8 mouse cellular contexts compared by ENCODE assay signal in genomic region chr2:122652096-122653084, GRCm38 (mm10). TPM values are rescaled to one million over a fixed set of nuclear protein-coding genes. Genes with fewer than 3 reads are reported as not detected.
DNase-seq lines count a peak whose midpoint lies in the region; ATAC-seq lines count a peak whose summit lies in the region.

No protein-coding gene starts in this region.

- peak; percentile 70 for DNase-seq in NIH3T3 (ENCODE audit: low read depth)
- peak; percentile 28 to 47 for DNase-seq in heart, postnatal 10 days
- no peak for DNase-seq in liver, embryonic 13.5 days
- peak; percentile 30 for DNase-seq in spleen, adult 12 weeks (ENCODE audit: low spot score)
- DNase-seq in left cerebral cortex, postnatal 25 days (ENCODE audit: low spot score in 2 of 2): no peak
- DNase-seq in ovary, adult 18-20 months (ENCODE audit: low spot score): no peak
- no peak for DNase-seq in cerebellum, postnatal 25 days
- no peak for DNase-seq in right cerebral cortex, postnatal 25 days

- no peak overlapping the region for H3K9ac ChIP-seq in liver, embryonic 13.5 days

- 17% methylated on average over 17 of the region's 17 CpGs for WGBS in liver, embryonic 13.5 days (ENCODE audit: insufficient replicate concordance)

- no peak overlapping the region for H3K27ac ChIP-seq in liver, embryonic 13.5 days

- H3K4me3 ChIP-seq in liver, embryonic 13.5 days (replicated peaks): no peak overlapping the region

- no peak for ATAC-seq in liver, embryonic 13.5 days (ENCODE audit: low read depth)

- no peaks in the 10 kb centered on the region for H3K4me1 ChIP-seq in liver, embryonic 13.5 days (replicated peaks)

- intact Hi-C loops in heart, postnatal 10 days (cut with DNase I): no loop called here
- intact Hi-C loops in left cerebral cortex, postnatal 25 days (cut with DNase I): no loop called here

- H3K4me2 ChIP-seq in liver, embryonic 13.5 days: 0 out of 2 replicates have a peak overlapping the region, but pooled peaks have one; percentile 12

- no peaks in the 10 kb centered on the region for H3K9me3 ChIP-seq in liver, embryonic 13.5 days (replicated peaks)

- no peaks in the 10 kb centered on the region for H3K36me3 ChIP-seq in liver, embryonic 13.5 days

- H3K27me3 ChIP-seq in liver, embryonic 13.5 days: no peaks in the 10 kb centered on the region

RNA-seq across cellular contexts. Expression of gene AA467197, which starts 15.6 kb away (rescaled TPM):
- total RNA-seq in heart, postnatal 10 days (2021): under 1 TPM in 1 of 2 experiments, not detected in 1; 0.45 TPM
- polyA plus RNA-seq in liver, embryonic 13.5 days (2015; fragmentation: Nextera tagmentation; extraction: Ambion mirVana): 0.27 and 0.50 TPM in 2 replicates
- total RNA-seq in left cerebral cortex, postnatal 25 days (2021): not detected

RNA-seq across cellular contexts. Expression of gene Gatm, which starts 41.3 kb away (rescaled TPM):
- total RNA-seq in heart, postnatal 10 days (2021): 1 to 10 TPM; 7.5 to 8.2 TPM
- 24.5 and 30.1 TPM in 2 replicates for polyA plus RNA-seq in liver, embryonic 13.5 days (2015; fragmentation: Nextera tagmentation; extraction: Ambion mirVana)
- 10 to 100 TPM; 53.7 to 55.2 TPM for total RNA-seq in left cerebral cortex, postnatal 25 days (2021)

RNA-seq across cellular contexts. Expression of gene Slc30a4, which starts 50.1 kb away (rescaled TPM):
- total RNA-seq in heart, postnatal 10 days (2021): 10 to 100 TPM; 14.9 to 15.0 TPM
- polyA plus RNA-seq in liver, embryonic 13.5 days (2015; fragmentation: Nextera tagmentation; extraction: Ambion mirVana): 0.88 and 1.1 TPM in 2 replicates
- 10 to 100 TPM; 45.9 to 48.6 TPM for total RNA-seq in left cerebral cortex, postnatal 25 days (2021)

Comparison
In these comparisons a context has a peak if more than half of its experiments do, and no peak if none do; other contexts are left out.
1. DNase-seq: peak in NIH3T3 (single experiment), heart, postnatal 10 days (2 of 2) and spleen, adult 12 weeks (single experiment); none in liver, embryonic 13.5 days (single experiment), left cerebral cortex, postnatal 25 days (0 of 2), ovary, adult 18-20 months (single experiment), cerebellum, postnatal 25 days (0 of 2) and right cerebral cortex, postnatal 25 days (single experiment).
2. RNA of gene Gatm, which starts 41.3 kb away (total RNA-seq): 53.7 to 55.2 TPM in left cerebral cortex, postnatal 25 days; 7.5 to 8.2 TPM in heart, postnatal 10 days; every median in the first group is over 4 times any median in the second.